Mouse (Mus musculus): ENCODE measurements around the gene Tas1r3.

The Tas1r3 gene

DNA sequence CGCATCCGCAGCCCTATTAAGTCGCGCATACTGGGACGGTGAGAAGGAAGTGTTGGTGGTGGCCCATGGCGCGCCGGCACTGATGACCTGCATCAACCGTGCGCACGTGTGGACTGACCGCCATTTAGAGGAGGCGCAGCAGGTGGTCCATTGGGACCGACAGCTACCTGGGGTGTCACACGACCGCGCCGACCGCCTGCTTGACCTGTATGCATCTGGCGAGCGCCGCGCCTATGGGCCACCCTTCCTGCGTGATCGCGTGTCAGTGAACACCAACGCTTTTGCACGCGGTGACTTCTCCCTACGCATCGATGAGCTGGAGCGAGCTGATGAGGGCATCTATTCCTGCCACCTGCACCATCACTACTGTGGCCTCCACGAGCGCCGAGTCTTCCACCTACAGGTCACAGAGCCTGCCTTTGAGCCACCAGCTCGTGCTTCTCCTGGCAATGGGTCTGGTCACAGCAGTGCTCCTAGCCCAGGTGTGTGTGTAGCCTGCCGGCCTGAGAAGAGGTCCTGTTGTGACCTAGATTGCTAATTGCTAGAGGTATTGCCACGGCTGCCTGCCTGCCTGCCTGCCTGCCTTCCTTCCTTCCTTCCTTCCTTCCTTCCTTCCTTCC, 21.4 kb downstream of the Tas1r3 start:
- DNase-seq (ENCODE audit: low read depth, low spot score): no peak

DNA sequence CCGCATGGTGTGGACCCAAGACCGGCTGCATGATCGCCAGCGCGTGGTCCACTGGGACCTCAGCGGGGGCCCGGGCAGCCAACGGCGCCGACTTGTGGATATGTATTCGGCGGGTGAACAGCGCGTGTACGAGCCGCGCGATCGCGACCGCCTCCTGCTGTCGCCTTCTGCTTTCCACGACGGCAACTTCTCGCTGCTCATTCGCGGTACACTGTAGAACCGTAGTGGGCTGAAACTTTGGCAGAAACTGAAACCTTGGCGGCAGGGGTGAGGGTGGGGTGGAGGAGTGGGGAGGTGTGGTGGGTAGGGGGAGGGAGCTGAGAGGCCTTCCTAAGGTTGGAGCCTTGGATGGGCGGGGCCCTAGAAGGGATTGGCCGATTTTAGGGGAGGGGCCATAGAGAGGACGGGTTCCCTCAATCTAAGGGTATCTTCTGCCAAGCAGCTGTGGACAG, 22.1 kb downstream of the Tas1r3 start:
- peak; percentile 35 for DNase-seq (ENCODE audit: low read depth, low spot score)

DNA sequence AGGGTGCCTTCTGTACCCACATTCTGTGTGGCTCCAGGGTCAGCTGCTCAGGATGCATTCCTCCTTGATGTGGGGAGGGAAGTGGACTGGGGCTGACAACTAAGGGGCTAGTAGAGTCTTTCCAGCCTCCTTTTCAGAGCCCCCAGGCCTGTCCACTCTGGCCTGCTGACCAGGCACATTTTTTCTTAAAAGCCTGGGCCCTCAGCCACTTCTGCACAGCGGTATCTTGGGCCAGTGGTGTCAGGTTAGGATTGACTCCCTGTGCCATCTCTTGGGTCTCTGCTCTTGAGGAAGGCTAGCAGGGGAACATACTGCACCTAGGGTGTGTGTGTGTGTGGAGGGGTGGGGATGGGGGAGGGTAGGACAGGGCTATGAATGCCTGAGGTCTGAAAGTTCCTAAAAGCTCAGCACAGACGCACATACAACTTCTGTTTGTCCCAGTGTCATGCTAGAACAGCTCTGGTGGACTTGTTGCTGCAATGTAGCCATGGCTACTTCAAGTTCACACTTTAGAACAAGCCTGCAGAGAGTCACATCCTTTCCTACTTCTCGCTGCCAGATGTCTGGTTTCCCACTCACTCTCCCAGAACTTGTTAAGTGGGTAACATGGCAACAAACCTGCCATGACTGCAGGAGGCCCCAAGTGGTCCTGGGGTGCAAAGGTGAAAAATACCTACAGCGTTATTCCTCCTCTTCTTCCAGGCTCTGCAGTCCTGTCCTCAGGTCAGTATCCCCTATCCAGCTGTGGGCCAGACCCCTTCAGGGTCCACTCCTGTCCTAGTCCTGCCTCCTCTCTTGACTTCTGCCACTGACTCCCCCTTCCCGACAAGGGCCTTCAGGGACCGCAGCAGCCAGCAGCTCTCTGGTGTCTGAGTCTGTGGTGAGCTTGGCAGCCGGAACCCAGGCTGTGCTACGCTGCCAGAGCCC, 22.8 kb downstream of the Tas1r3 start:
- no peak for DNase-seq (ENCODE audit: low read depth, low spot score)

DNA sequence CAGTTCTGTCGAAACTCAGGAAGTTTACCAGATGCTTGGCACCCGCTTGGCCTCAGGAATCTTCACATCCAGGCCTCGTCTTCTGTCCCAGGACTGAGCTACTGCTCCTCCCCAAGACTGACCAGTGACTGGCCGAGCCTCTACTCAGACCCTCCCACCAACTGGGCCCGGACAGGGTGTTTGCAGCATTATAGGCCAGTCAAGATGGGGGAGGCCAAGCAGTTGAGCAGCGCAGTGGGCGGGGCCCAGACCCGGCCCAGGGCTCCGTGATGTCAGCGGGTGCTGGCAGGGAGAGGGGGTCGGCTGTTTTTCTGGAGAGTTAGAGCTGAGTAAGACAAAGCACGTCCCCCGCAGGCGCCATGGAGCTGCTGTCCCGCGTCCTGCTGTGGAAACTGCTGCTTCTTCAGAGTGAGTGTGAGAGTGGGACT, 23.7 kb downstream of the Tas1r3 start, which contains the start of gene Mxra8:
Gene Mxra8 (plus strand): TSS at position 198 of the 428 bp plus-strand sequence.
- DNase-seq (ENCODE audit: low read depth, low spot score): peak; percentile 75

DNA sequence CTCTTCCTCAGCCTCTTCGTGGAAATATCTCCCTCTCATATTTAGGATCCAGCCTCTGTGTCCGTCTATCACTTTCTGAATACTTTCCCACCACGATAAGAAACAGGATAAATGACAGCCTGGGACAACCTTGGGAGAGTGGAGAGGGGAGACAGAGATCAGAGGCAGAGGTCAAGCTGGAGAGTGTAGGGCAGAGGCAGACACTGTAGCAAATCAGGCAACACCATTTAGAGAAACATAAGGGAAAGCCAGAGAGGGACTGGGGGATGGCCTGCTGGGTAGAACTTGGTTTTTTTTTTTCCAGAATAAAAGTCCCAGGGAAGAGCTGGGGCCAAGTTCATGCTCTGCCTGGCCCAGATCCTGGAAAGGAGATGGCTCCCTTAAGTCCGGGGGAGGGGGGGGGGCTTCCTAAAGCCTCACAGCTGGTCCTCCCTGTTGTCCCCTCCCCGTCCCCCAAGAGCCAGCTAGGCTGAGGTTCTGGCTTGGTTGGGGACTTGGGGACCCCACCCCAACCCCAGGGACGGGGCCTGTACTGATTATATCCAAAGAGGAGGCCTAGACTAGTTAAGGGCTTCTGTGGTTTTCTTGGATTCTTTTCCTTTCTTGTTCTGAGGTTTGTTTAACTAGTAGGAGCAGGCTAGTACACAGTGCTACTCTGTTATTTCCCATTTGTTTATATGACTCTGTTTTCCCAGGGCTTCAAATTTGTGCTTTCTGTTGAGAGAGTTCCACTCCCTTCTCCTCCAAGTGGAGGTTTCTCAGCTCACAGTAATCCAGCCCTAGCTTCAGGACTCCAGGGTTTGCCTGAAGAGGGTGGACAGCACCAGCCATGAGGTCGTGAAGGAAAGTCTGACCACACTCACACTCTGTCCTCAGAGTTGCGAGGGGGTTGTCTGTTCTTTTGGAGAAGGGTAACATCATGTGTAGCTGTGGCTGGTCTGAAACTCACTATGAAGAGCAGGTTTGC, 24.7 kb downstream of the Tas1r3 start:
- DNase-seq (ENCODE audit: low read depth, low spot score): no peak

DNA sequence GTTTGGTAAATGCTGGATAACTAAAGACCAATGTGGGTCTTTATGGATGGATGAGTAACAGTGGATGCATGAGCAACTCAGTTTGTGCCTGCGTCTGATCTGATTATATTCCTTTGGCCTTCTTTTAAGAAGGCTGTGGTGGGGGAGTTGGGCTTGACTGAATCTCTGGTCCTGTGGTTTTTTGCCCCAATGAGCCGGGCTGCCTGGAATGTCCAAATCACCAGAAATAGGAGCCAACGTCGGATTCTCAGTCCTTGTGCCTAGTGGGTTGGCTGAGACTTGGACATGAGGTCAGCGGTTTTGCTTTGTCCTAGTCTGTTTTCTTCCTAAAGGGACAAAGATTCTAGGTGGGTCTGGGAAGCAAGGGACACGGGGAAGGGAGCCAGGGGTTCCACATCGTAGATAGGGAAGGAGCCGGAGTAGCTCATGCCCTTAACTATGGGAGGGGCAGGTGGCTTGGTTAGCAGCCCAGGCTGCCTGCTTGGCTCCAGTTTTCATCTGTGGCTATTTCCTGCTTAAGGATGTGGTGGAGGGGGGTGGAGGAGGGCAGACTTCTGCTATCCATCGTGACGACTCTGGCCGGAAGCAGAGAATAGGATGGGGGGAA, 25.7 kb downstream of the Tas1r3 start:
- no peak for DNase-seq (ENCODE audit: low read depth, low spot score)

DNA sequence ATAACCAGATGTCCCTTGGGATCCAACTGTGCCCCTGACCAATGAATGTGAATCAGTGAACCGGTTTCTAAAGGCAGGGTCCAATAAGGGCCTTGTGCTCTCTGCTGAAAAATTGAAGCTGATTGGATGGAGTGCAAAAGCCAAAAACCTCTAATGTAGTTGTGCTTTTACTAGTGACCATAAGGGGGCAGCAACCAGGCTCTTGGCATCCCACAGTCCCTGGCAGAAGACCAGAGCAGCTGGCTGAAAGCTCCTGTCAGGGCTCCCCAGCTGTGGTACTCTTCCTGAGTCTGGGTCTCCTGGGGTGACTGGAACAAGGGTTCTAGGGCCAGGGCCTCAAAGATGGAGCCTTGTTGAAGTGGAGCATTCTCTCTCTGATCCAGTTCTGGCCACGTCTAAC, 29.3 kb downstream of the Tas1r3 start:
- peak; percentile 79 for DNase-seq (ENCODE audit: low read depth, low spot score)

DNA sequence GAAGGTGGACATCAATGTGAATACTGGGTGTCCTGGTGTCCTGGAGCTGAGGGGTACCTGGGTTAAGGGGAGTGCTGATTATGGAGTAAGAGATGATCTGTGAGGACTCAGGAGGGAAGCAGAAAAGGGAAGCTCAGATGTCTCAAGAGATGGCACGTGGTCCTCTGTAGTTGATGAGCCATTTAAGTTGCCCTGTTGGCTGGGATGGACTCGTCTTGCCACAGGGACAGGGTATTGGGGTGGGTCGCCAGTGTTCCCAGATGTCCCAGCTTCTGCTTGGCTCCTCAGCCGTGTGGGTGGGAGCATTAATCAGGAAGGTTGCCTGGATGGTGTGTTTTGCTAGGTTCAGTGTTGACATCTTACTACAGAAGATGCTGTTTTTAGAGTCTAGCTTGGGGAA, 29.9 kb downstream of the Tas1r3 start:
- no peak for DNase-seq (ENCODE audit: low read depth, low spot score)

DNA sequence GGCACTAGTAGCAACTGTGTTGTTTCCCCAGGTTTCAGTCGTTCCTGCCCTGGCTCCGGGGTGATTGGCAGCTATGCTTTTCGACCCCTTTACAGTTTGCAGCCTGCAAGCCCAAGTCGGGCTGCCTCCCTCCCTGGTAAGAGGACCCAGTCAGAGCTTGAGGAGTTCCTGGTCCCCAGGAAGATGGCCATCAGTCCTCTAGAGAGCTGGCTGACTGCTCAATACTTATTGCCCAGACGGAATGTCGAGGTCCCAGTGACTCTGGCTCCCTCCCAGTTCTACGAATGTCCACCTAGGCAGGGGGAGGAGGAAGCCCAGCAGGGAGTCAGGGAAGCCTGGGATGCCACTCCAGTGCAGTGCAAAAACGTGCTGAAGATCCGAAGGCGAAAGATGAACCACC, 30.8 kb downstream of the Tas1r3 start:
- DNase-seq (ENCODE audit: low read depth, low spot score): no peak

DNA sequence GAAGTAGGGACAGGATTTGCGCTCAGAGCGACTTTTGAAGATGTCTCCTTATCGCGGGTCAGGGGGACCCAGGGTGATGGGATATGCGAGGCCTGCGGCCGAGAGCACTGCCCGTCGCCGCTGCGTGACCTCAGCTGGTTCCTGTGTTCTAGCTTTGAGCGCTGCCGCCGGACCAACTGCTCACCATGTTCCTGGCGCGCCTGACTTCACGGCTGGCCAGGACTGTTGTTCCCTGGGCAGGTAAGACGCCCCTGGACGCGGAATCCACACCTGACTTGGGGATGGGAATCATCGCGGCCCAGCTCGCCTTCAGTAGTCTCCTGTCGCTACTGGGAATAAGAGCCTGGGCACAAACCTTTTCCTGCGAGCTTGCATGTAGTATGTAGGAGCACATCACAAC, 31.3 kb downstream of the Tas1r3 start:
- no peak for DNase-seq (ENCODE audit: low read depth, low spot score)

DNA sequence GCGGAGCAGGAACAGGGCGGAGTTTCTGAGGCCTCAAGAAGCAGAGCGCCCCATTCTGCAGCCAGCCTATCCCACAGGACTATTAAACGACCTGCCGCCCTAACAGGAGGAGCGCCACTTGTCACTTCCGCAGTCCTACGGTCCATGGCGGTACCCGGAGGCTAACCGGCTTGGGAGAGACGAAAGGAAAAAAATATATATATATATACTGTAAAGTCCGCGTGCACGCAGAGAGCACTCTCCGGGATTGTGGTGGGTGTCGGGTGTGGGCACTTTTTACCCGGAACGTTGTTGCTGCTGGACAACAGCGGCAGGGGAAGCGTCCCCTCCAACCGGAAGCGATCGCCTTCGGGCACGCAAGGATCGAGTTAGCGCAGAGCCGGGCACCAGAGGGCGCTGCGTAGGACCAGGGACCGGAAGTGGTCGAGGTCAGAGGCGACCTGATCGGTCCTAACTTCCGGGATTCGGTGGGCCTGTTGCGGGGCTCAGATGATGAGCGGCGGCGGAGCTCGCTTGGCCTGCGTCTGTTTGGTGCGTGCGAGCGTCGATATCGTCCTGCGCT, 31.9 kb downstream of the Tas1r3 start, which contains the start of gene Aurkaip1:
Gene Aurkaip1 (plus strand): TSS at position 68 of the 562 bp plus-strand sequence.
- DNase-seq (ENCODE audit: low read depth, low spot score): peak; percentile 97

DNA sequence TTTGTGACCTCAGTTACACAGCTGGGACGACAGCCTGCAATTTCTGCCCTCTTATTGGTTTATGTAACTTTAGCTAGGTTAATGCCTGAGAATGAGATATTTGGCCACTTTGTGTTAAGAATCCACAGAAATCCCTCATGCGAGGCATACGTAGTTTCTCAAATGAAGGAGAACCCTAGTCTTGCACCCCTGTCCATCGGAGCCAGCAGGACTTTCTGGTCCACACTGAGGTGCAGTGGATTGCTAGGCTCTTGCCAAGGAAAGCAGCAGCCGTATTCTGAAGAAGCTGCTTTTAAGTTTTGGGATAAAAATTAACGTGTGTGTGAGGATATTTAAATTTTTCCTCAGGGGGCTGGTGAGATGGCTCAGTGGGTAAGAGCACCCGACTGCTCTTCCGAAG, 32.6 kb downstream of the Tas1r3 start:
- DNase-seq (ENCODE audit: low read depth, low spot score): no peak

DNA sequence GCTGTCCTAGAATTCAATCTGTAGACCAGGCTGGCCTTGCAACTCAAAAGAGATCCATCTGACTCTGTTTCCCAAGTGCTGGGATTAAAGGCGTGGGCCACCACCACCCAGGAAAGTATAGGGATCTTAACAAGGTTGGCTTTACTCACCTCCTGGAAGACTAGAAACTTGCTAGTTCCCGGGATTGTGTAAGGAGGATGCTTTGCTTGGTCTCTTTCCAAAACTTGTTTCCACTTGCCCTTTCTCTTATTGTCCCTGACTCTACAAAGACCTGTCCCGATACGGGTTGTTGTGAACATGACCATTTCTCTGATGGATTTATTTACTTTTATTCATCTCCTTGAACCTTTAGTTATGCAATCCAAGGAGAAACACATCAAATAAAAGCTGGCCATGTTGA, 33.3 kb downstream of the Tas1r3 start:
- no peak for DNase-seq (ENCODE audit: low read depth, low spot score)

DNA sequence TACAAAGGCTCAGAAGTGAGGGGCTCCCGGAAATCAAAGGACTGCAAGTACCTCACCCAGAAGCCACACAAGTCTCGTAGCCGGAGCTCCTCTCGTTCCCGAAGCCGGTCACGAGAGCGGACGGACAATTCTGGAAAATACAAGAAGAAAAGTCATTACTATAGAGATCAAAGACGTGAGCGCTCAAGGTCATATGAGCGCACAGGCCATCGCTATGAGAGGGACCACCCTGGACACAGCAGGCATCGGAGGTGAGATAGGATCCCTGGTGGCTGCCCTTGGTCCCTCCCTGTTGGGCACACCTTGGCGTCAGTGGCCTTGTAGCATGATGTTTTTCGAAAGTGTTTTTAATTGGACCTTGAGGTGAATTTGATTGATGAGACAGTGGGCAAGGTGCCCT, 39.7 kb downstream of the Tas1r3 start:
- DNase-seq (ENCODE audit: low read depth, low spot score): no peak

DNA sequence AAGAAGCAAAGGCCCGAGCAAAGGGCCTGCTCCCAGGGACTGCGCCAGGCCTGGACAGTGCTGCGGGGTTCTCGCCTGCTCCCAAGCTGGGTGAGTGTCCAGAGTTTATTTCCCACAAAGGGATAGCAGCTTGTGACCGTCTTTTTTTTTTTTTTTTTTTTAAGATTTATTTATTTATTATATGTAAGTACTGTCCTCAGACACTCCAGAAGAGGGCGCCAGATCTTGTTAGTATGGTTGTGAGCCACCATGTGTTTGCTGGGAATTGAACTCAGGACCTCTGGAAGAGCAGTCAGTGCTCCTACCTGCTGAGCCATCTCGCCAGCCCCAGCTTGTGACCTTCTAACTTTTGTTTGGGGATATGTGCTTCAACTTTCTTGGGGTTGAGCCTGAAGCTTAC, 42.1 kb downstream of the Tas1r3 start:
- DNase-seq (ENCODE audit: low read depth, low spot score): no peak

DNA sequence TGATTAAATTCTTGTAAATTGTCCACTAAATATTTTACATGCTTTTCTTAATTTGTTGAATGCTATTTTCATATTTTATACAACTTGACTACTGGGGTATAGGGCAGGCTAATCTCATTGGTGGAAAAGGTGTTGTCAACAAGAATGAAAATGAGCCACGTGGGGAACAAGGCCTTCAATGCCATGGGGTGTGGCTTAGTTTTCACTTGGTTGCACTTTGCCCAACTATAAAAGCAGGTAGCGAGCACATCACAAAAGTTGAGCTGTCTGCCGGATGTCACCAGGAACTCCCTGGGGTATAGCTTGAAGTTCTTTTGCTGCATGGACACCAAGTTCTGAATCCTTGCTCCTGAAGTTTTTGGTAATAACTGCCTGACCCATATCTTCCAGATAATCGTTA, 45.6 kb downstream of the Tas1r3 start:
- DNase-seq (ENCODE audit: low read depth, low spot score): no peak

DNA sequence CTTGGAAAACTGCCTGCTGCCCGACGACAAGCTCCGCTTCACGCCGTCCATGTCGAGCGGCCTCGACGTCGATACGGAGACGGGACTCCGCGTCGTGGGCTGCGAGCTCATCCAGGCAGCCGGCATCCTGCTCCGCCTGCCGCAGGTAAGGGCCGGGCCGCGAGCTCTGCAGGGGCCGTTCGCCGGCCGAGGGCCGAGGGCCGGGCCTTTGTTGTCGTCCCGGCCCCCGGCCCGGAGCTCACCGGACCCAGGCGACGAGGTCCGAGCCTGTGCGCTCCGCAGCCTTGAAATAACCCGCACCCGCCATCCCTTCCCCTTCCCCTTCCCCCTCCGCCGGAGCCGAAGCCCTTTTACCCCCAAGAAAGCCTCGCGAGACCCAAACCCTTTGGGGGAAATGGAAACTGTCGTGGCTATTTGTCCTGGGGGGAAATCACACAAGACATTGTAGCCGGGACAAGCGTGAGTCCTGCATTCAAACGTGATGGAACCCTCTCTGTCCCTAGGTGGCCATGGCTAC, 50.4 kb downstream of the Tas1r3 start:
- DNase-seq (ENCODE audit: low read depth, low spot score): no peak

DNA sequence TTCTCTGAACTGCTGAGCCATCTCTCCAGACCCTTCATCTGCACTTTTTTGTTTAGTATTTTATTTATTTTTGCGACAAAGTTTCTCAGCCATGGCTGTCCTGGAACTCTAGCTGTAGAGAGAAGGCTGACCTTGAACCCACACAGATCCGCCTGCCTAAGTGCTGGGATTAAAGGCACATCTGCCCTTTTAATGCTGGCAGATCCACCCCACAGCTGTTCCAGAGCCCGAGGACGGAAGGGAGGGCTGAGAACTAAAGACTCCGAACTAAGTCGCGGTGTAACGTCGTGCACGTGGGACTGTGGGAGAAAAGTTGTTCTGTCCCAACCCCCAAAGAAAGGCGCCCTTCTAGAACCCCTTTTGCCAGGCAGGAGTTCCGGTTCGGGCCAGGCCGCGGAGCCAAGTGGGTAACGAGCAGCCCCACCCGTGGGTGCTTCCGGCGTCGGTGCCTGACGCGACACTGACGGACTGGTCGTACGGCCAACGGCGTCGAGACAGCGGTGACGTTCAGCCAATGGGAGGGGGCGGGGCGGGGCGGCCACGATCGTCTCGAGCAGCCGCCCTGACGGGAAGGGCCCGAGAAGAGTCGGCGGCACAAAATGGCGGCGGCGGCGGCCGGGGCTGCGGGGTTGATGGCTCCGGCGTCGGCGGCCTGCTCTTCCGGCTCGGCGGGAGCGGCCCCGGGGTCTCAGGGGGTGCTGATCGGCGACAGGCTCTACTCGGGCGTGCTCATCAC, 51.1 kb downstream of the Tas1r3 start, which contains the start of gene Ccnl2:
Gene Ccnl2 (plus strand): TSS at position 561 of the 736 bp plus-strand sequence.
- DNase-seq (ENCODE audit: low read depth, low spot score): peak; percentile 94
